Mouse (Mus musculus) heart, postnatal 0 days (tissue): ENCODE measurements around the gene Cdhr2. TPM values are rescaled to one million over a fixed set of nuclear protein-coding genes. Genes with fewer than 3 reads are reported as not detected.
A peak's percentile ranks its signal among the peaks of the same experiment; 100 is the strongest.

ENCODE experiments used
- ATAC-seq: fragments of 200-750 bp; cut with Nextera tagmentation; 2 replicates; pipeline ENCODE4 v1.8.0; 2017; ENCODE audit warnings: low read depth, moderate number of reproducible peaks, moderate library complexity; ENCODE audit not compliant: insufficient read depth
- DNase-seq: peaks from one replicate; pipeline ENCODE4 v3.0.0-alpha.2; 2016; ENCODE audit warnings: low spot score
- H3K27ac ChIP-seq: fragments of 300-500 bp; sonication (generic); 2 replicates; pipeline ENCODE4 v1.5.1; 2014; ENCODE audit warnings: low read depth, mild to moderate bottlenecking
- H3K27me3 ChIP-seq: fragments of 300-500 bp; sonication (generic); 2 replicates; pipeline ENCODE4 v1.6.1; 2014; ENCODE audit warnings: low read length, mixed read lengths; ENCODE audit not compliant: control insufficient read depth, insufficient read depth
- H3K36me3 ChIP-seq: fragments of 300-500 bp; sonication (generic); replicated peaks from 2 replicates; pipeline ENCODE4 v1.6.1; 2014; ENCODE audit warnings: low read length, mixed read lengths; ENCODE audit not compliant: control insufficient read depth, insufficient read depth
- H3K4me1 ChIP-seq: fragments of 300-500 bp; sonication (generic); 2 replicates; pipeline ENCODE4 v1.6.1; 2014; ENCODE audit warnings: antibody characterized with exemption; ENCODE audit not compliant: control insufficient read depth, insufficient read depth
- H3K4me2 ChIP-seq: fragments of 300-500 bp; sonication (generic); 2 replicates; pipeline ENCODE4 v1.6.1; 2014; ENCODE audit warnings: low read depth, mild to moderate bottlenecking, low read length, moderate library complexity
- H3K4me3 ChIP-seq: fragments of 300-500 bp; sonication (generic); 2 replicates; pipeline ENCODE4 v1.5.1; 2014; ENCODE audit warnings: low read depth, low read length
- H3K9ac ChIP-seq: fragments of 300-500 bp; sonication (generic); replicated peaks from 2 replicates; pipeline ENCODE4 v1.6.1; 2014; ENCODE audit warnings: low read depth, low read length, mixed read lengths
- H3K9me3 ChIP-seq: fragments of 300-500 bp; sonication (generic); replicated peaks from 2 replicates; pipeline ENCODE4 v1.6.1; 2016; ENCODE audit warnings: low read length; ENCODE audit not compliant: control insufficient read depth
- CTCF ChIP-seq: IDR thresholded peaks from 2 replicates; pipeline ENCODE4 v1.5.1; 2016; ENCODE audit warnings: antibody characterized with exemption, control low read depth, low read depth
- EP300 ChIP-seq: IDR thresholded peaks from 2 replicates; pipeline ENCODE4 v1.6.1; 2016; ENCODE audit warnings: antibody characterized with exemption, low read depth
- WGBS: fragments of 180-500 bp; shearing (Covaris S2); extraction: QIAGEN DNeasy Blood & Tissue Kit; methylation state at CpG from one replicate; pipeline ENCODE4 v1.1.7; 2014; 5-methylcytosine and 5-hydroxymethylcytosine counted together
- polyA plus RNA-seq: library from polyadenylated mRNA; unstranded; fragments of >200 nt; fragmentation: Nextera tagmentation; extraction: Ambion mirVana; gene quantifications from 2 replicates; pipeline ENCODE4 v1.2.1, GENCODE M21; 2015
- total RNA-seq: library from RNA; depleted of rRNA; stranded (reverse); fragments of >200 nt; gene quantifications from 2 replicates; pipeline ENCODE4 v1.2.3, GENCODE M21; 2014; ENCODE audit warnings: low replicate concordance

Cdhr2 gene
- total and polyA plus RNA-seq, 2 experiments from 2014 or later, result 0.04 TPM; not detected in 1

GRCm38 (mm10) chr13:54684140-54684896, 16.9 kb upstream of the Cdhr2 start:
- Histone ChIP-seq H3K4me2 (no peak overlapping the region), H3K27me3 (no peaks in the 10 kb centered on the region), H3K4me1 (peaks cover 25% of the 10 kb centered on the region), H3K36me3 (peaks cover 45% of the 10 kb centered on the region), H3K9me3 (no peaks in the 10 kb centered on the region), H3K27ac (no peak overlapping the region; the same call in 1 of the 2 replicates), H3K9ac (no peak overlapping the region), H3K4me3 (no peak overlapping the region)
- TF ChIP-seq CTCF (no peak), EP300 (no peak)
- WGBS, result 47% methylated on average over 3 of the region's 3 CpGs
- DNase-seq (no peak), ATAC-seq (no peak)

DNA sequence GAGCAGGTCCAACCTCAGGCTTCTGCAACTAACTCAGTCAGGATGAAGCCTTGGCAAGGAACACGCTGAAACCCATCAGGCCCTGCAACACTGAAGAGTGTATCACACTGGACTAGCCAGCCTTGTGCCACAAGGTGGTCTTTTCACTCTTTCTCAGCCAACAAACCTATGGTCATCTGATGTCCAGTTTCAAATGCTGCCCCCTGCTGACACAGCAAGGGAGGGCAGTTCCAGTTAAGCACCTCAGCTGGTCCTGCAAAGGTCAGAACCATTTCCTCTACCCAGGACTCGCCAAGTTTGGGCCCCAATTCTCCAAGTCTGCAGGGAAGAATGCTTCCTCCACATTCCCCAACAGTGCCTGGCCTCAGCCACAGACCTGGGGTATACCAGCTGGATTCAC, 16.1 kb upstream of the Cdhr2 start:
- 44% methylated on average over 2 of the region's 2 CpGs for WGBS
- no peak for DNase-seq
- Histone ChIP-seq H3K9me3 (no peaks in the 10 kb centered on the region), H3K4me3 (no peak overlapping the region), H3K9ac (no peak overlapping the region), H3K4me1 (peaks cover 25% of the 10 kb centered on the region), H3K27me3 (no peaks in the 10 kb centered on the region), H3K36me3 (peaks cover 39% of the 10 kb centered on the region), H3K4me2 (peak overlapping the region; percentile 76; the same call in 1 of the 2 replicates), H3K27ac (no peak overlapping the region)
- peak; percentile 56 for TF ChIP-seq CTCF
- no peak for TF ChIP-seq EP300
- no peak for ATAC-seq

DNA sequence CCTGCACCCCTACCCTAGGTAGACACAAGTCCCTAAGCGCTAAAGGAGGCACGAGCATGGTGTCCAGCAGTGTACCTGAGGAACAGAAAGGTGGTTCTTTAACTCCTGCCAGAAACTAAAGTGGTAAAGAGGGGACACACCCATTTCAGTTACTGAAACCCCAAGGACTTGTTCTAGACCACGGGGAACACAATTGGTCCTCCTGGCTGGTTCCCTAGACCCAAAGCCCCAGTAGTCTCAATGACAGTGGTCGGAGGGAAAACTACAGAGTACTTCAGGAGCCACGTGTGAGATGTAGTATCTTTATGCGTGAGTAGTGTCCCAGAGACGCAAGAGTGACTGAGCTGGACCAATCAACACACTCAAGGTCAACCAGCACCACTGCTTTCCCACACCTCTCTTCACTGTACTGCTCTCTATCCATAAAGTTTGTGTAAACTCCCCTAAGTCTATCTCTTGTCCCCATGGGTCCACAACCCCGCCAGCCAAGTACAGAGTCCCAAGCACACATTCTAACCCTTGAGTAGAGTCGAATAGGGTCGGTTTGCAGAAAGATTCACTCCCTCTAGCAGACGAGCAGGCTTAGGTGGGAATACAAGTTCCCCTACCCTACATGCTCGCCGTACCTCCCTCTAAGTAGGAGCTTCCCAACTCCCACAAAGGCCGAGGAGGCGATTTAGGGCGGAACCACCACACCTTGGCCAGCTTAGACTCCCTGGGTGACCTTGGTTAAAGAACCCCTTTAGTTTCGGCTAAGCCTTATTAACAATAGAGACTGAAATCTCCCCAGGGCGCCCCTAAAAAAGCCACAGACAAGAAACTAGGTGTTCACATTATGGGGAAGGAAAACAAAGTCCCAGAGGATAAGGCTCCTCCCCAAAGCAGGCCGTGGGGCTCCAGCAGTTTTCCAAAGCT, 14.9 kb upstream of the Cdhr2 start:
- WGBS, result 6% methylated on average over 19 of the region's 19 CpGs
- DNase-seq, result no peak
- ATAC-seq, result no peak

DNA sequence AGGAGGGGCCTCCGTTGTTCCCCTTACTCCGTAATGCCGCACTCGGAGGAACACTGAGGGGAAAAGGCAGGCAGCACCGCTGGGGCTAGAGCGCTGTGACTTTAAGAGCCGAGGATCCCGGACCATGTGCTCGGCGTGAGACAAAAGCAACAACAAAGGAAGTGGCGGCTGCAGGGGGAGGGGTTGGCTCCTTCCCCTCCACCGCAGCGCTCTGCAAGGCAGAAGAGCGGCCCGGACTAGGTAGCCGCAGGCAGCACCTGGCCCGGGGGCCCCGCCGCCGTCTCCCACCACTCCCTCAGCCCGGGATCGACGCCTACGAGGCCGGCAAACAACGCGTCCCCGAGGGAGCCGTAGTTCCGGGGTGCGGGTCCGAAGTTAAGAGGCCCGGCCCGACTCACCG, 14.2 kb upstream of the Cdhr2 start:
- WGBS, result under 1% methylated on average over 32 of the region's 35 CpGs
- ATAC-seq, result peak; percentile 70
- Histone ChIP-seq H3K27ac (peak overlapping the region; percentile 97), H3K9ac (peak overlapping the region; percentile 87), H3K27me3 (no peaks in the 10 kb centered on the region), H3K4me2 (peak overlapping the region; percentile 76), H3K4me1 (peaks cover 34% of the 10 kb centered on the region), H3K9me3 (no peaks in the 10 kb centered on the region), H3K4me3 (peak overlapping the region; percentile 95), H3K36me3 (peaks cover 19% of the 10 kb centered on the region)
- TF ChIP-seq EP300 (no peak; the same call in 1 of the 2 replicates), CTCF (no peak)
- DNase-seq, result peak; percentile 60

More for the DNA sequence above, 14.9 kb upstream of the Cdhr2 start:
- Histone ChIP-seq H3K9me3 (no peaks in the 10 kb centered on the region), H3K4me3 (peak overlapping the region; percentile 95), H3K9ac (peak overlapping the region; percentile 87), H3K4me2 (peak overlapping the region; percentile 76), H3K27ac (peak overlapping the region; percentile 97), H3K4me1 (peaks cover 27% of the 10 kb centered on the region), H3K27me3 (no peaks in the 10 kb centered on the region), H3K36me3 (peaks cover 26% of the 10 kb centered on the region)
- TF ChIP-seq CTCF (no peak; the same call in 1 of the 2 replicates), EP300 (no peak)

GRCm38 (mm10) chr13:54687575-54688424, 13.5 kb upstream of the Cdhr2 start:
- Histone ChIP-seq H3K4me2 (peak overlapping the region; percentile 76), H3K4me3 (peak overlapping the region; percentile 95), H3K9ac (peak overlapping the region; percentile 87), H3K9me3 (no peaks in the 10 kb centered on the region), H3K4me1 (peaks cover 41% of the 10 kb centered on the region), H3K36me3 (peaks cover 12% of the 10 kb centered on the region), H3K27ac (peak overlapping the region; percentile 97), H3K27me3 (no peaks in the 10 kb centered on the region)
- peak; percentile 90 for ATAC-seq
- peak; percentile 97 for DNase-seq
- TF ChIP-seq CTCF (no peak), EP300 (peak; percentile 74; the same call in 1 of the 2 replicates)
- under 1% methylated on average over 72 of the region's 82 CpGs for WGBS
